Mouse (Mus musculus) heart, embryonic 14.5 days (tissue): Measurements from ENCODE around the gene Maml1. TPM values are rescaled to one million over a fixed set of nuclear protein-coding genes. Genes with fewer than 3 reads are reported as not detected.

Experiments used
- ATAC-seq: fragments of 200-750 bp; cut with Nextera tagmentation; 2 replicates; pipeline ENCODE4 v1.8.0; 2017; ENCODE audit warnings: low read depth, moderate TSS enrichment; ENCODE audit not compliant: insufficient number of reproducible peaks, insufficient read depth, low FRiP score
- H3K27ac ChIP-seq, 2 experiments: fragments of 200-500 bp in 1 of 2; fragments of 300-500 bp in 1 of 2; sonication (generic) in 1 of 2; replicated peaks in 1 of 2; 2 replicates each; pipeline ENCODE4 v1.5.1; 2012 to 2014; ENCODE audit warnings: low read depth in 2 of 2, low read length in 2 of 2, control low read depth in 1 of 2, mild to moderate bottlenecking in 1 of 2, mixed read lengths in 1 of 2; ENCODE audit not compliant: control insufficient read depth in 1 of 2, insufficient read depth in 1 of 2
- H3K27me3 ChIP-seq: fragments of 300-500 bp; sonication (generic); 2 replicates; pipeline ENCODE4 v1.6.1; 2014; ENCODE audit warnings: mild to moderate bottlenecking, low read length, control low read depth; ENCODE audit not compliant: control insufficient read depth, insufficient read depth
- H3K36me3 ChIP-seq: fragments of 300-500 bp; sonication (generic); 2 replicates; pipeline ENCODE4 v1.6.1; 2014; ENCODE audit warnings: mild to moderate bottlenecking, control low read depth, low read length, mixed read lengths; ENCODE audit not compliant: control insufficient read depth, insufficient read depth
- H3K4me1 ChIP-seq, 2 experiments: fragments of 200-500 bp in 1 of 2; fragments of 300-500 bp in 1 of 2; sonication (generic) in 1 of 2; 2 replicates each; pipeline ENCODE4 v1.6.1; 2012 to 2014; ENCODE audit warnings: low read length in 2 of 2, control low read depth in 1 of 2, mixed read lengths in 1 of 2; ENCODE audit not compliant: control insufficient read depth in 2 of 2, insufficient read depth in 2 of 2
- H3K4me2 ChIP-seq: fragments of 300-500 bp; sonication (generic); 2 replicates; pipeline ENCODE4 v1.6.1; 2014; ENCODE audit warnings: mild to moderate bottlenecking, low read length
- H3K4me3 ChIP-seq, 2 experiments: fragments of 200-500 bp in 1 of 2; fragments of 300-500 bp in 1 of 2; sonication (generic) in 1 of 2; 2 replicates each; pipeline ENCODE4 v1.5.1; 2012 to 2014; ENCODE audit warnings: low read length in 2 of 2, mild to moderate bottlenecking in 2 of 2, control low read depth in 1 of 2, low read depth in 1 of 2, moderate library complexity in 1 of 2; ENCODE audit not compliant: control insufficient read depth in 1 of 2, insufficient read depth in 1 of 2
- H3K9ac ChIP-seq: fragments of 300-500 bp; sonication (generic); 2 replicates; pipeline ENCODE4 v1.6.1; 2014; ENCODE audit warnings: mild to moderate bottlenecking, low read length
- H3K9me3 ChIP-seq: fragments of 300-500 bp; sonication (generic); 2 replicates; pipeline ENCODE4 v1.6.1; 2016; ENCODE audit warnings: low read length, control low read depth; ENCODE audit not compliant: control insufficient read depth
- WGBS: fragments of 180-500 bp; shearing (Covaris S2); extraction: QIAGEN DNeasy Blood & Tissue Kit; methylation state at CpG from one replicate; pipeline ENCODE4 v1.1.7; 2014; 5-methylcytosine and 5-hydroxymethylcytosine counted together
- polyA plus RNA-seq: library from polyadenylated mRNA; unstranded; fragments of >200 nt; fragmentation: Nextera tagmentation; extraction: Ambion mirVana; gene quantifications from 2 replicates; pipeline ENCODE4 v1.2.1, GENCODE M21; 2014

Maml1 gene
- polyA plus RNA-seq, 1 experiment from 2014 or later = 5.6 TPM

GRCm38 (mm10) chr11:50266997-50267396 lies 25.1 kb downstream of the Maml1 start:
- Histone ChIP-seq H3K9ac (no peak overlapping the region), H3K9me3 (no peaks in the 10 kb centered on the region), H3K4me3 (no peak overlapping the region), H3K4me2 (no peak overlapping the region), H3K36me3 (peaks cover 50% of the 10 kb centered on the region), H3K27ac (no peak overlapping the region), H3K27me3 (no peaks in the 10 kb centered on the region), H3K4me1 (peaks cover 8 to 16% of the 10 kb centered on the region in 2 experiments)
- ATAC-seq = no peak
- WGBS = 86% methylated on average over 3 of the region's 3 CpGs

DNA sequence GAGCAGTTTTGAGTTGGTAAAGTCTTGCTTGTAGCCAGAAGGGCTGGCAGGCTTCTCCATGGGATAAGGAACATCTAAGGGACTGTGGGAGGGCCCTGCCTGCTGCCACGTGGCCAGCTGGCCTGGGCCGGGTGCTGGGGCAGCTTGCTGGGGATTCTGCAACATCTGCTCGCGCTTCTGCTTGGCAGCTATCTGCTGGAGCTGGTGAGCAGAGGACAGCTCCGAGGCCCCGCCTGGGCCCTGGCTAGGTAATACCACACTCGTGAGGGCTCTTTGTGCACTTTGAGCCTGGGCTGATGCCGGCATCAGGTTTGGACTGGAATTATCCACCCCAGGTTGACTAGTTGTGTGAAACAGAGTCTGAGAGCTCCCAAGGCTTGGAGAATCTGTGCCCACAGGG lies 26.2 kb downstream of the Maml1 start:
- no peak for ATAC-seq
- no peak overlapping the region for H3K9ac ChIP-seq
- H3K4me1 ChIP-seq = peaks cover 0 to 6% of the 10 kb centered on the region in 2 experiments; a peak in 2 of 4 replicates
- WGBS = 89% methylated on average over 8 of the region's 8 CpGs
- no peak overlapping the region for H3K27ac ChIP-seq
- H3K27me3 ChIP-seq = no peaks in the 10 kb centered on the region
- H3K36me3 ChIP-seq = peaks cover 61% of the 10 kb centered on the region
- no peaks in the 10 kb centered on the region for H3K9me3 ChIP-seq
- no peak overlapping the region for H3K4me2 ChIP-seq
- H3K4me3 ChIP-seq = no peak overlapping the region

DNA sequence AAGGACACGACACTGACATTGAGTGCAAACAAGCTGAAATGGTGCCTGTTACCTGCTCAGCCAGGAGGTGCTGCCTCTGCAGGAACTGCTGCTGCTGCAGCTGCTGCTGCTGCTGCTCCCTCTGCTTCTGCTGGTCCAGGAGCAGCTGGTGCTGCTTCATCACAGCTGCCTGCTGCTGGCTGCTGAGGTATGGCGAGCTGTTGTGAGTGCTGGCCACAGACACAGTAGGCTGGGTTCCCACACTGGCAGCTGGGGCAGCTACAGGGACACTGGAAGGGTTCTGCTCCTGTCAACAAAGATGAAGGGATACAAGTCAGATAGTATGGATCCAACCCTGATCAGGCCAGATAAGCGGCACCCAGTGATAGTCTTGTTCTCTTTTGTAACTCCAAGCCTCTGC lies 28.9 kb downstream of the Maml1 start:
- 83% methylated on average over 3 of the region's 3 CpGs for WGBS
- Histone ChIP-seq H3K27ac (no peak overlapping the region), H3K27me3 (no peaks in the 10 kb centered on the region), H3K9me3 (no peaks in the 10 kb centered on the region), H3K36me3 (peaks cover 88% of the 10 kb centered on the region), H3K9ac (no peak overlapping the region), H3K4me2 (no peak overlapping the region), H3K4me3 (no peak overlapping the region), H3K4me1 (no peaks in the 10 kb centered on the region; a peak in 1 of 4 replicates)
- no peak for ATAC-seq

GRCm38 (mm10) chr11:50262020-50262419 lies 30.1 kb downstream of the Maml1 start:
- Histone ChIP-seq H3K27me3 (no peaks in the 10 kb centered on the region), H3K4me3 (no peak overlapping the region), H3K27ac (no peak overlapping the region), H3K4me2 (no peak overlapping the region), H3K9ac (no peak overlapping the region), H3K9me3 (no peaks in the 10 kb centered on the region), H3K4me1 (no peaks in the 10 kb centered on the region; a peak in 1 of 4 replicates), H3K36me3 (peaks cover 99% of the 10 kb centered on the region)
- 75% methylated on average over 4 of the region's 4 CpGs for WGBS
- no peak for ATAC-seq

GRCm38 (mm10) chr11:50258310-50258709 lies 33.8 kb downstream of the Maml1 start:
- WGBS = 89% methylated on average over 7 of the region's 7 CpGs
- Histone ChIP-seq H3K27ac (no peak overlapping the region), H3K4me2 (no peak overlapping the region)

GRCm38 (mm10) chr11:50256615-50257014 lies 35.5 kb downstream of the Maml1 start:
- Histone ChIP-seq H3K9ac (no peak overlapping the region), H3K4me3 (no peak overlapping the region), H3K4me1 (peaks cover 12 to 16% of the 10 kb centered on the region in 2 experiments), H3K4me2 (no peak overlapping the region), H3K27ac (no peak overlapping the region), H3K36me3 (peaks cover 59% of the 10 kb centered on the region), H3K27me3 (no peaks in the 10 kb centered on the region), H3K9me3 (no peaks in the 10 kb centered on the region)
- no peak for ATAC-seq
- 87% methylated on average over 7 of the region's 7 CpGs for WGBS

More at GRCm38 (mm10) chr11:50258310-50258709, 33.8 kb downstream of the Maml1 start:
- H3K4me3 ChIP-seq = no peak overlapping the region
- ATAC-seq = no peak
- peaks cover 2 to 3% of the 10 kb centered on the region in 2 experiments for H3K4me1 ChIP-seq
- H3K9me3 ChIP-seq = no peaks in the 10 kb centered on the region
- H3K9ac ChIP-seq = no peak overlapping the region
- H3K27me3 ChIP-seq = no peaks in the 10 kb centered on the region
- peaks cover 76% of the 10 kb centered on the region for H3K36me3 ChIP-seq

- Histone ChIP-seq H3K27me3 (no peaks in the 10 kb centered on the region), H3K9ac (no peak overlapping the region), H3K9me3 (no peaks in the 10 kb centered on the region), H3K4me2 (no peak overlapping the region), H3K27ac (no peak overlapping the region), H3K36me3 (peaks cover 34% of the 10 kb centered on the region), H3K4me1 (peaks cover 12 to 16% of the 10 kb centered on the region in 2 experiments), H3K4me3 (no peak overlapping the region)
- no peak for ATAC-seq
- 74% methylated on average over 12 of the region's 12 CpGs for WGBS
Measured at GRCm38 (mm10) chr11:50254010-50254580, 38.0 kb downstream of the Maml1 start.

- no peak for ATAC-seq
- no peak overlapping the region for H3K27ac ChIP-seq
- peaks cover 12 to 16% of the 10 kb centered on the region in 2 experiments for H3K4me1 ChIP-seq
- H3K4me3 ChIP-seq = no peak overlapping the region
- H3K36me3 ChIP-seq = peaks cover 27% of the 10 kb centered on the region
- no peaks in the 10 kb centered on the region for H3K27me3 ChIP-seq
- H3K4me2 ChIP-seq = no peak overlapping the region
- H3K9me3 ChIP-seq = no peaks in the 10 kb centered on the region
- no peak overlapping the region for H3K9ac ChIP-seq
- WGBS = 64% methylated on average over 1 of the region's 1 CpGs
Measured at GRCm38 (mm10) chr11:50253393-50253792, 38.7 kb downstream of the Maml1 start.
